Mouse (Mus musculus): ENCODE data around the gene Npc1l1.

- no peak for TF ChIP-seq CTCF (IDR thresholded peaks at IDR 0.05 in 2 of 3, conservative IDR thresholded peaks at IDR 0.05 in 1 of 3; ENCODE audit: control insufficient read depth in 1 of 3, insufficient read depth in 1 of 3, low read depth in 2 of 3, low read length in 3 of 3, poor library complexity in 1 of 3, severe bottlenecking in 1 of 3)
- no peak for TF ChIP-seq RAD21 (IDR thresholded peaks at IDR 0.05; ENCODE audit: low read depth, low read length)
- TF ChIP-seq ZKSCAN1 (IDR thresholded peaks at IDR 0.05; ENCODE audit: low read depth, low read length): no peak
- TF ChIP-seq ZC3H11A (IDR thresholded peaks at IDR 0.05; ENCODE audit: low read depth, low read length): no peak
- TF ChIP-seq MAX (IDR thresholded peaks at IDR 0.05; ENCODE audit: low read length): no peak
- no peak for TF ChIP-seq MXI1 (IDR thresholded peaks at IDR 0.05; ENCODE audit: low read depth, low read length)
- TF ChIP-seq RCOR1 (IDR thresholded peaks at IDR 0.05; ENCODE audit: low read depth, low read length): no peak
- TF ChIP-seq EP300 (IDR thresholded peaks at IDR 0.05; ENCODE audit: low read depth in 1 of 2, low read length in 2 of 2): no peak
Measured at GRCm38 (mm10) chr11:6163062-6163461, 66.9 kb downstream of the Npc1l1 start.
